Mouse (Mus musculus): ENCODE results near the gene Hdac11. TPM values are rescaled to one million over a fixed set of nuclear protein-coding genes. Genes with fewer than 3 reads are reported as not detected.
A peak's percentile ranks its signal among the peaks of the same experiment; 100 is the strongest.

Gene Hdac11
- 179 and 185 TPM in 2 replicates for polyA plus RNA-seq (2012; rRNA removed)

GRCm38 (mm10) chr6:91156554-91157236, at the start of gene Hdac11:
Gene Hdac11, plus strand, starts transcription at chr6:91156665.
- Histone ChIP-seq H3K4me3 (ENCODE audit: insufficient read depth, low read length) (peak within 1 kb of the TSS; percentile 67), H3K4me1 (ENCODE audit: control insufficient read depth, insufficient read depth, low read length) (peaks cover 20% of the 10 kb centered on the region), H3K27ac (ENCODE audit: insufficient read depth, low read length) (peak within 1 kb of the TSS; percentile 83)
- TF ChIP-seq CTCF (IDR thresholded peaks at IDR 0.05; ENCODE audit: extremely low read depth, insufficient read depth, low read length) (no peak), POLR2A (IDR thresholded peaks at IDR 0.05; ENCODE audit: extremely low read depth, insufficient read depth, low read length) (peak; percentile 76; the same call in 1 of the 2 replicates)

GRCm38 (mm10) chr6:91108301-91108916, 48.1 kb upstream of the Hdac11 start:
- Histone ChIP-seq H3K27ac (ENCODE audit: insufficient read depth, low read length) (no peak overlapping the region), H3K4me1 (ENCODE audit: control insufficient read depth, insufficient read depth, low read length) (no peaks in the 10 kb centered on the region), H3K4me3 (ENCODE audit: insufficient read depth, low read length) (no peak overlapping the region)
- TF ChIP-seq CTCF (IDR thresholded peaks at IDR 0.05; ENCODE audit: extremely low read depth, insufficient read depth, low read length) (no peak), POLR2A (IDR thresholded peaks at IDR 0.05; ENCODE audit: extremely low read depth, insufficient read depth, low read length) (no peak)

- no peak for TF ChIP-seq CTCF (IDR thresholded peaks at IDR 0.05; ENCODE audit: extremely low read depth, insufficient read depth, low read length)
- TF ChIP-seq POLR2A (IDR thresholded peaks at IDR 0.05; ENCODE audit: extremely low read depth, insufficient read depth, low read length), result no peak
- Histone ChIP-seq H3K4me3 (ENCODE audit: insufficient read depth, low read length) (no peak overlapping the region), H3K4me1 (ENCODE audit: control insufficient read depth, insufficient read depth, low read length) (no peaks in the 10 kb centered on the region), H3K27ac (ENCODE audit: insufficient read depth, low read length) (no peak overlapping the region)
Observed at GRCm38 (mm10) chr6:91108917-91109450, 47.5 kb upstream of the Hdac11 start.

- Histone ChIP-seq H3K4me1 (ENCODE audit: control insufficient read depth, insufficient read depth, low read length) (no peaks in the 10 kb centered on the region), H3K4me3 (ENCODE audit: insufficient read depth, low read length) (no peak overlapping the region), H3K27ac (ENCODE audit: insufficient read depth, low read length) (no peak overlapping the region)
- TF ChIP-seq POLR2A (IDR thresholded peaks at IDR 0.05; ENCODE audit: extremely low read depth, insufficient read depth, low read length), result no peak
- TF ChIP-seq CTCF (IDR thresholded peaks at IDR 0.05; ENCODE audit: extremely low read depth, insufficient read depth, low read length), result no peak
Observed at GRCm38 (mm10) chr6:91109489-91109888, 47.0 kb upstream of the Hdac11 start.

GRCm38 (mm10) chr6:91110323-91111020, 46.0 kb upstream of the Hdac11 start:
- Histone ChIP-seq H3K4me3 (ENCODE audit: insufficient read depth, low read length) (no peak overlapping the region), H3K4me1 (ENCODE audit: control insufficient read depth, insufficient read depth, low read length) (no peaks in the 10 kb centered on the region), H3K27ac (ENCODE audit: insufficient read depth, low read length) (no peak overlapping the region)
- TF ChIP-seq POLR2A (IDR thresholded peaks at IDR 0.05; ENCODE audit: extremely low read depth, insufficient read depth, low read length) (no peak), CTCF (IDR thresholded peaks at IDR 0.05; ENCODE audit: extremely low read depth, insufficient read depth, low read length) (no peak)

- TF ChIP-seq POLR2A (IDR thresholded peaks at IDR 0.05; ENCODE audit: extremely low read depth, insufficient read depth, low read length), result no peak
- TF ChIP-seq CTCF (IDR thresholded peaks at IDR 0.05; ENCODE audit: extremely low read depth, insufficient read depth, low read length), result no peak
- H3K4me1 ChIP-seq (ENCODE audit: control insufficient read depth, insufficient read depth, low read length), result peaks cover 2% of the 10 kb centered on the region
- H3K27ac ChIP-seq (ENCODE audit: insufficient read depth, low read length), result no peak overlapping the region
- no peak overlapping the region for H3K4me3 ChIP-seq (ENCODE audit: insufficient read depth, low read length)
Observed at GRCm38 (mm10) chr6:91111141-91111953, 45.1 kb upstream of the Hdac11 start.

- TF ChIP-seq CTCF (IDR thresholded peaks at IDR 0.05; ENCODE audit: extremely low read depth, insufficient read depth, low read length) (no peak), POLR2A (IDR thresholded peaks at IDR 0.05; ENCODE audit: extremely low read depth, insufficient read depth, low read length) (no peak)
- no peak overlapping the region for H3K27ac ChIP-seq (ENCODE audit: insufficient read depth, low read length)
- H3K4me3 ChIP-seq (ENCODE audit: insufficient read depth, low read length), result no peak overlapping the region
- H3K4me1 ChIP-seq (ENCODE audit: control insufficient read depth, insufficient read depth, low read length), result peaks cover 2% of the 10 kb centered on the region
Observed at GRCm38 (mm10) chr6:91111954-91112252, 44.6 kb upstream of the Hdac11 start.

- peaks cover 5% of the 10 kb centered on the region for H3K4me1 ChIP-seq (ENCODE audit: control insufficient read depth, insufficient read depth, low read length)
Observed at GRCm38 (mm10) chr6:91114716-91115115, 41.7 kb upstream of the Hdac11 start.

GRCm38 (mm10) chr6:91115158-91115557, 41.3 kb upstream of the Hdac11 start:
- Histone ChIP-seq H3K27ac (ENCODE audit: insufficient read depth, low read length) (no peak overlapping the region), H3K4me3 (ENCODE audit: insufficient read depth, low read length) (no peak overlapping the region), H3K4me1 (ENCODE audit: control insufficient read depth, insufficient read depth, low read length) (peaks cover 5% of the 10 kb centered on the region)
- TF ChIP-seq POLR2A (IDR thresholded peaks at IDR 0.05; ENCODE audit: extremely low read depth, insufficient read depth, low read length), result no peak
- TF ChIP-seq CTCF (IDR thresholded peaks at IDR 0.05; ENCODE audit: extremely low read depth, insufficient read depth, low read length), result no peak

More at GRCm38 (mm10) chr6:91114716-91115115, 41.7 kb upstream of the Hdac11 start:
- TF ChIP-seq POLR2A (IDR thresholded peaks at IDR 0.05; ENCODE audit: extremely low read depth, insufficient read depth, low read length), result no peak
- TF ChIP-seq CTCF (IDR thresholded peaks at IDR 0.05; ENCODE audit: extremely low read depth, insufficient read depth, low read length), result no peak
- Histone ChIP-seq H3K4me3 (ENCODE audit: insufficient read depth, low read length) (no peak overlapping the region), H3K27ac (ENCODE audit: insufficient read depth, low read length) (no peak overlapping the region)

Data from cortical plate, adult 2 months (tissue).